21 mouse cellular contexts compared by ENCODE assay signal in the genomic region with DNA sequence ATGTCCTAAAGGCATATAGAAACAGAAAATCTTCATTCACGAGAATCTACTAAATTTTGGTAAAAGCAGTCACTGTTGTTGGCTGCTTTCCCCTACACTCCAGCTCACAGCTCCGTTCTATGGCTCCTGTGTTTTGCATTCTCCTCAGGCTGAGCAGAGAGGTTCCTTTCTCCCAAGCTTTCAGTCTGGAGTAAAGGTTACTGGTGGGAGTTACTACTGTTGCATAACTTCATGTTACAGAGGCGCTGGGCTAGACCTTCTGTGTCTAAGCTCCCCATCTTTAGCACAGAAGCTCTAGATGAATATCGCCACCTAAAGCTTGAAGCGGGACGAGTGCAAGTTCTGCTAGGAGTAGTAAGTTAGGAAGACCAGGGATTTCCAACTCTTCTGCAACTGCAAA.
DNase-seq lines count a peak whose midpoint lies in the region; ATAC-seq lines count a peak whose summit lies in the region.
"Had no signal": no experiment of that assay in that cellular context is flagged by ENCODE, and none has a peak within 500 bp of the region (broad histone marks: within the 10 kb centered on the region; RNA-seq: fewer than 3 reads in every experiment).

No protein-coding gene starts in this region.

- H3K27me3 ChIP-seq in forebrain, embryonic 14.5 days (replicated peaks; ENCODE audit: control insufficient read depth, insufficient read depth, low read length): no peaks in the 10 kb centered on the region
- H3K27me3 ChIP-seq: hindbrain, embryonic 13.5 days; intestine, embryonic 15.5 days; limb, embryonic 15.5 days had no signal

- no peak for ATAC-seq in megakaryocyte progenitor cell, adult 5-6 weeks (replicated peaks; ENCODE audit: poor library complexity)
- ATAC-seq in forebrain, embryonic 14.5 days: no peak
- ATAC-seq: CD4-positive, CD25-positive, alpha-beta regulatory T cell, adult 4 months; forebrain, embryonic 16.5 days; intestine, embryonic 15.5 days; liver, postnatal 0 days had no signal

- no peak overlapping the region for H3K9ac ChIP-seq in forebrain, embryonic 14.5 days (ENCODE audit: low read length)
- H3K9ac ChIP-seq: hindbrain, embryonic 13.5 days; intestine, embryonic 15.5 days; limb, embryonic 15.5 days; liver, postnatal 0 days had no signal

- H3K9me3 ChIP-seq in forebrain, embryonic 14.5 days (replicated peaks; ENCODE audit: control insufficient read depth, low read length): no peaks in the 10 kb centered on the region
- H3K9me3 ChIP-seq: hindbrain, embryonic 13.5 days; intestine, embryonic 15.5 days; limb, embryonic 15.5 days; midbrain, embryonic 10.5 days had no signal

- WGBS in forebrain, embryonic 14.5 days: 87% methylated on average over 6 of the region's 6 CpGs

- H3K4me1 ChIP-seq in forebrain, embryonic 14.5 days (ENCODE audit: control insufficient read depth, insufficient read depth, low read length): no peaks in the 10 kb centered on the region
- H3K4me1 ChIP-seq: hindbrain, embryonic 13.5 days; intestine, embryonic 15.5 days; limb, embryonic 15.5 days; midbrain, embryonic 10.5 days had no signal

- H3K4me3 ChIP-seq in forebrain, embryonic 14.5 days (ENCODE audit: low read depth, low read length): no peak overlapping the region
- H3K4me3 ChIP-seq: erythroblast, embryonic 14.5 days; hindbrain, embryonic 13.5 days; intestine, embryonic 15.5 days; limb, embryonic 15.5 days; midbrain, embryonic 10.5 days had no signal

- peak; percentile 28 for DNase-seq in right cerebral cortex, adult 18-20 months
- DNase-seq in right cerebral cortex, postnatal 4 days: no peak
- DNase-seq in brain, adult 2 months (ENCODE audit: low read depth, low spot score): peak; percentile 73
- peak; percentile 5 for DNase-seq in layer of hippocampus, postnatal 36 days
- peak; percentile 51 for DNase-seq in telencephalon, adult 2 months (ENCODE audit: low read depth, low spot score)
- no peak for DNase-seq in forebrain, embryonic 14.5 days (ENCODE audit: low spot score)
- DNase-seq: adrenal gland, postnatal 14 days; cerebellum, adult 2 months; gastrocnemius, postnatal 25 days; liver, postnatal 0 days; lung, postnatal 14 days; thymus, adult 2 months had no signal

- no peak overlapping the region for H3K4me2 ChIP-seq in forebrain, embryonic 14.5 days (ENCODE audit: low read length)
- H3K4me2 ChIP-seq: hindbrain, embryonic 13.5 days; intestine, embryonic 15.5 days; limb, embryonic 15.5 days had no signal

- H3K27ac ChIP-seq in forebrain, embryonic 14.5 days (ENCODE audit: low read depth, low read length): no peak overlapping the region
- H3K27ac ChIP-seq: hindbrain, embryonic 13.5 days; intestine, embryonic 15.5 days; kidney, postnatal 0 days; limb, embryonic 15.5 days; midbrain, embryonic 10.5 days had no signal

- H3K36me3 ChIP-seq in forebrain, embryonic 14.5 days (ENCODE audit: control insufficient read depth, insufficient read depth, low read length): peaks cover 16% of the 10 kb centered on the region
- H3K36me3 ChIP-seq: intestine, embryonic 15.5 days had no signal

Comparison
In these comparisons a context has a peak if more than half of its experiments do, and no peak if none do; other contexts are left out.
1. DNase-seq: peak in right cerebral cortex, adult 18-20 months (single experiment), brain, adult 2 months (single experiment), layer of hippocampus, postnatal 36 days (2 of 2) and telencephalon, adult 2 months (single experiment); none in right cerebral cortex, postnatal 4 days (single experiment) and forebrain, embryonic 14.5 days (single experiment).